Comparison of ENCODE assay signal across 8 mouse cellular contexts in the genomic region with DNA sequence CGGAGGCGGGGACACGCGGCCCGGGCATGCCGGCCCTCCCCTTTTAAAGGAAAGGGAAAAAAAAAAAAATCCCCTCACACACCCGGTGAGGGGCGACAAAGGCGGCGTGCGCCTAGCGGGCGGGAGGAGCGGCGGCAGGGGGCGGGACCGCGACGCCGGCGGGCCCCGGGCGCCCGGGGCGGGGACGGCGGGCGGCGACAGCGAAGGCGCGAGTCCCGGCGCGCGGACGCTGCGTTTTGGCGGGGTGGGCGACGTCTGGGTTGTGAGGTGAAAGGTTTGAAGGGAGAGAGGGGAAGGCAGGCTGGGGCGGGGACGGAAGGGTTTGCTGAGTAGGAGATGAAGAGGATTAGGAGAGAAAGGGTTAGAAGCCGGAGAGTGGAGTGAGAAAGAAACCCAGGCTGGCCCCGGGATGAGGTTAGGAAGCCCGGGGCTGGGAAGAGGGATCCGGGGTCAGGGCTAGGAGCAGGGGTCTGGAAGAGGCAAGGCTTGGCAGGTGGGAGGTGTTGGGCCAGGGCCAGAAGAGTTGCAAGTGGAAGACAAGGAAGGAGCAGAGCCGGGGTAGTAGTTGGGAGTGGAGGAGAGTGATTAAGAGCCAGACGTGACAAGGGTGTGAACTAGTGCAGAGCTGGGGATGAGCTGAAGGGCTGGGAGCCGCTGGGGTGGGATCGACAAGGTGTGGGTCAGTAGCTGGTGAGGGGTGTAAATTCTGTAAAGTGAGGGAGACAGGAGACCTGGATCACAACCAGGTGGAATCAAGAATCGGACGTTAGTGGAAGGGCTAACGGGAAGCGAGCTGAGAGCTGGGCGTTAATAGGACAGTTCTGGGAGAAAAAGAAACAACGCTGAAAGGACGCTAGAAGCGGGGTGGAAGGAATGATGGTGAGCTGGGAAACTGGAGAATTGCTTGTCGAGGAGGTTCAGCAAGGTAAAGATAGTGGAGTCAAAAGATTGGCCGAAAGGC. TPM values are rescaled to one million over a fixed set of nuclear protein-coding genes. Genes with fewer than 3 reads are reported as not detected.
DNase-seq lines count a peak whose midpoint lies in the region; ATAC-seq and TF ChIP-seq lines count a peak whose summit lies in the region.

No protein-coding gene starts in this region.

- H3K4me2 ChIP-seq in forebrain, embryonic 15.5 days (replicated peaks), result peak overlapping the region; percentile 82
- peak overlapping the region; percentile 59 for H3K4me2 ChIP-seq in hindbrain, embryonic 14.5 days (replicated peaks)
- peak overlapping the region; percentile 92 for H3K4me2 ChIP-seq in limb, embryonic 12.5 days
- peak overlapping the region; percentile 81 for H3K4me2 ChIP-seq in midbrain, embryonic 15.5 days

- peak overlapping the region; percentile 86 for H3K9ac ChIP-seq in forebrain, embryonic 15.5 days (replicated peaks)
- H3K9ac ChIP-seq in hindbrain, embryonic 14.5 days, result peak overlapping the region; percentile 69
- peak overlapping the region; percentile 73 for H3K9ac ChIP-seq in limb, embryonic 12.5 days (replicated peaks)
- peak overlapping the region; percentile 77 for H3K9ac ChIP-seq in midbrain, embryonic 15.5 days

- no peak for TF ChIP-seq CTCF in brain, embryonic 14.5 days (IDR thresholded peaks at IDR 0.05; ENCODE audit: borderline replicate concordance, extremely low read depth, insufficient read depth, insufficient read length)
- TF ChIP-seq CTCF in testis, adult 2 months (IDR thresholded peaks at IDR 0.05; ENCODE audit: control insufficient read depth, insufficient read depth, insufficient replicate concordance, low read depth, low read length), result no peak

- H3K4me1 ChIP-seq in forebrain, embryonic 15.5 days, result peaks cover 40% of the 10 kb centered on the region
- H3K4me1 ChIP-seq in hindbrain, embryonic 14.5 days (replicated peaks; ENCODE audit: control insufficient read depth, insufficient read depth, low read length), result peaks cover 31% of the 10 kb centered on the region
- H3K4me1 ChIP-seq in limb, embryonic 12.5 days (replicated peaks), result peaks cover 26% of the 10 kb centered on the region
- peaks cover 35% of the 10 kb centered on the region for H3K4me1 ChIP-seq in midbrain, embryonic 15.5 days
- H3K4me1 ChIP-seq in testis, adult 2 months (ENCODE audit: control insufficient read depth, insufficient read depth, low read length), result peaks cover 8% of the 10 kb centered on the region

- no peaks in the 10 kb centered on the region for H3K9me3 ChIP-seq in forebrain, embryonic 15.5 days
- H3K9me3 ChIP-seq in hindbrain, embryonic 14.5 days (ENCODE audit: control insufficient read depth, low read length), result no peaks in the 10 kb centered on the region
- no peaks in the 10 kb centered on the region for H3K9me3 ChIP-seq in limb, embryonic 12.5 days
- no peaks in the 10 kb centered on the region for H3K9me3 ChIP-seq in midbrain, embryonic 15.5 days

- H3K4me3 ChIP-seq in forebrain, embryonic 15.5 days, result peak overlapping the region; percentile 83
- H3K4me3 ChIP-seq in hindbrain, embryonic 14.5 days (replicated peaks; ENCODE audit: low read length), result peak overlapping the region; percentile 55
- peak overlapping the region; percentile 66 for H3K4me3 ChIP-seq in limb, embryonic 12.5 days (replicated peaks)
- H3K4me3 ChIP-seq in midbrain, embryonic 15.5 days, result peak overlapping the region; percentile 75
- H3K4me3 ChIP-seq in testis, adult 2 months (ENCODE audit: control insufficient read depth, low read depth, low read length), result peak overlapping the region; percentile 97

- H3K27me3 ChIP-seq in forebrain, embryonic 15.5 days, result no peaks in the 10 kb centered on the region
- no peaks in the 10 kb centered on the region for H3K27me3 ChIP-seq in hindbrain, embryonic 14.5 days (ENCODE audit: control insufficient read depth, insufficient read depth, low read length)
- no peaks in the 10 kb centered on the region for H3K27me3 ChIP-seq in limb, embryonic 12.5 days
- H3K27me3 ChIP-seq in midbrain, embryonic 15.5 days (replicated peaks), result no peaks in the 10 kb centered on the region
- no peaks in the 10 kb centered on the region for H3K27me3 ChIP-seq in testis, adult 2 months (ENCODE audit: control insufficient read depth, insufficient read depth, low read length)

- TF ChIP-seq POLR2A in brain, embryonic 14.5 days (IDR thresholded peaks at IDR 0.05; ENCODE audit: borderline replicate concordance, extremely low read depth, insufficient read depth, insufficient read length, poor library complexity, severe bottlenecking), result no peak; the same call in 1 of the 2 replicates
- TF ChIP-seq POLR2A in testis, adult 2 months (IDR thresholded peaks at IDR 0.05; ENCODE audit: control insufficient read depth, low read depth, low read length), result no peak

- peak overlapping the region; percentile 98 for H3K27ac ChIP-seq in forebrain, embryonic 15.5 days (replicated peaks)
- peak overlapping the region; percentile 93 for H3K27ac ChIP-seq in hindbrain, embryonic 14.5 days
- peak overlapping the region; percentile 94 for H3K27ac ChIP-seq in limb, embryonic 12.5 days
- peak overlapping the region; percentile 97 for H3K27ac ChIP-seq in midbrain, embryonic 15.5 days
- H3K27ac ChIP-seq in testis, adult 2 months (ENCODE audit: control insufficient read depth, insufficient read depth, low read depth, low read length), result peak overlapping the region; percentile 81

- DNase-seq in kidney, adult 8-10 months, result peak; percentile 28 to 40
- DNase-seq in kidney, postnatal 10 days, result no peak
- DNase-seq in brain, embryonic 14.5 days (ENCODE audit: low read depth), result peak; percentile 74
- DNase-seq in hindbrain, embryonic 14.5 days (ENCODE audit: low spot score), result peak; percentile 62

- ATAC-seq in forebrain, embryonic 15.5 days (replicated peaks), result peak; percentile 60
- peak; percentile 51 for ATAC-seq in hindbrain, embryonic 14.5 days (ENCODE audit: low FRiP score)
- ATAC-seq in limb, embryonic 12.5 days (ENCODE audit: insufficient number of reproducible peaks, insufficient read depth, low FRiP score, low TSS enrichment, low read depth), result no peak
- peak; percentile 62 for ATAC-seq in midbrain, embryonic 15.5 days (replicated peaks)

- no peaks in the 10 kb centered on the region for H3K36me3 ChIP-seq in forebrain, embryonic 15.5 days
- peaks cover 17% of the 10 kb centered on the region for H3K36me3 ChIP-seq in hindbrain, embryonic 14.5 days (replicated peaks; ENCODE audit: control insufficient read depth, insufficient read depth)
- peaks cover 22% of the 10 kb centered on the region for H3K36me3 ChIP-seq in limb, embryonic 12.5 days
- H3K36me3 ChIP-seq in midbrain, embryonic 15.5 days (replicated peaks), result peaks cover 4% of the 10 kb centered on the region; the same call in 1 of the 2 replicates
- no peaks in the 10 kb centered on the region; the same call in 1 of the 2 replicates for H3K36me3 ChIP-seq in testis, adult 2 months (ENCODE audit: control insufficient read depth, insufficient read depth, low read length)

- under 1% methylated on average over 61 of the region's 61 CpGs for WGBS in forebrain, embryonic 15.5 days
- WGBS in hindbrain, embryonic 14.5 days, result under 1% methylated on average over 60 of the region's 61 CpGs
- WGBS in limb, embryonic 12.5 days, result under 1% methylated on average over 61 of the region's 61 CpGs
- under 1% methylated on average over 59 of the region's 61 CpGs for WGBS in midbrain, embryonic 15.5 days

RNA-seq across cellular contexts. Expression of gene Usp49, which starts 0.5 kb away (rescaled TPM):
- 32.8 and 36.9 TPM in 2 replicates for polyA plus RNA-seq in brain, embryonic 14.5 days (2012; rRNA removed)
- 10.7 and 11.1 TPM in 2 replicates for polyA plus RNA-seq in forebrain, embryonic 15.5 days (2015; fragmentation: Nextera tagmentation; extraction: Ambion mirVana)
- 6.7 and 7.6 TPM in 2 replicates for polyA plus RNA-seq in hindbrain, embryonic 14.5 days (2014; fragmentation: Nextera tagmentation; extraction: Ambion mirVana)
- polyA plus RNA-seq in limb, embryonic 12.5 days (2016; fragmentation: Nextera tagmentation; extraction: Ambion mirVana), result 8.1 and 8.9 TPM in 2 replicates
- 9.0 and 9.5 TPM in 2 replicates for polyA plus RNA-seq in midbrain, embryonic 15.5 days (2015; fragmentation: Nextera tagmentation; extraction: Ambion mirVana)
- polyA plus RNA-seq in testis, adult 2 months (2012; rRNA removed), result 67.0 and 80.5 TPM in 2 replicates

RNA-seq across cellular contexts. Expression of gene Gm20517, which starts 18.6 kb away (rescaled TPM):
- 1.7 and 2.6 TPM in 2 replicates for polyA plus RNA-seq in brain, embryonic 14.5 days (2012; rRNA removed)
- polyA plus RNA-seq in forebrain, embryonic 15.5 days (2015; fragmentation: Nextera tagmentation; extraction: Ambion mirVana), result 2.2 and 3.0 TPM in 2 replicates
- 3.0 and 3.1 TPM in 2 replicates for polyA plus RNA-seq in hindbrain, embryonic 14.5 days (2014; fragmentation: Nextera tagmentation; extraction: Ambion mirVana)
- polyA plus RNA-seq in limb, embryonic 12.5 days (2016; fragmentation: Nextera tagmentation; extraction: Ambion mirVana), result 2.3 and 2.6 TPM in 2 replicates
- polyA plus RNA-seq in midbrain, embryonic 15.5 days (2015; fragmentation: Nextera tagmentation; extraction: Ambion mirVana), result 2.0 and 2.9 TPM in 2 replicates
- 20.6 and 25.0 TPM in 2 replicates for polyA plus RNA-seq in testis, adult 2 months (2012; rRNA removed)

RNA-seq across cellular contexts. Expression of gene Med20, which starts 18.6 kb away (rescaled TPM):
- polyA plus RNA-seq in brain, embryonic 14.5 days (2012; rRNA removed), result 43.1 and 59.0 TPM in 2 replicates
- 45.5 and 50.2 TPM in 2 replicates for polyA plus RNA-seq in forebrain, embryonic 15.5 days (2015; fragmentation: Nextera tagmentation; extraction: Ambion mirVana)
- 42.3 and 44.7 TPM in 2 replicates for polyA plus RNA-seq in hindbrain, embryonic 14.5 days (2014; fragmentation: Nextera tagmentation; extraction: Ambion mirVana)
- polyA plus RNA-seq in limb, embryonic 12.5 days (2016; fragmentation: Nextera tagmentation; extraction: Ambion mirVana), result 47.8 and 48.9 TPM in 2 replicates
- 49.6 and 50.4 TPM in 2 replicates for polyA plus RNA-seq in midbrain, embryonic 15.5 days (2015; fragmentation: Nextera tagmentation; extraction: Ambion mirVana)
- 13.4 and 17.0 TPM in 2 replicates for polyA plus RNA-seq in testis, adult 2 months (2012; rRNA removed)

RNA-seq across cellular contexts. Expression of gene Bysl, which starts 18.7 kb away (rescaled TPM):
- 27.1 and 31.1 TPM in 2 replicates for polyA plus RNA-seq in brain, embryonic 14.5 days (2012; rRNA removed)
- 32.5 and 33.8 TPM in 2 replicates for polyA plus RNA-seq in forebrain, embryonic 15.5 days (2015; fragmentation: Nextera tagmentation; extraction: Ambion mirVana)
- 33.3 and 34.3 TPM in 2 replicates for polyA plus RNA-seq in hindbrain, embryonic 14.5 days (2014; fragmentation: Nextera tagmentation; extraction: Ambion mirVana)
- 28.3 and 28.4 TPM in 2 replicates for polyA plus RNA-seq in limb, embryonic 12.5 days (2016; fragmentation: Nextera tagmentation; extraction: Ambion mirVana)
- 39.7 TPM in 2 replicates for polyA plus RNA-seq in midbrain, embryonic 15.5 days (2015; fragmentation: Nextera tagmentation; extraction: Ambion mirVana)
- polyA plus RNA-seq in testis, adult 2 months (2012; rRNA removed), result 16.3 and 17.6 TPM in 2 replicates

RNA-seq across cellular contexts. Expression of gene Tomm6, which starts 58.2 kb away (rescaled TPM):
- 97.2 and 102 TPM in 2 replicates for polyA plus RNA-seq in brain, embryonic 14.5 days (2012; rRNA removed)
- 258 and 266 TPM in 2 replicates for polyA plus RNA-seq in forebrain, embryonic 15.5 days (2015; fragmentation: Nextera tagmentation; extraction: Ambion mirVana)
- polyA plus RNA-seq in hindbrain, embryonic 14.5 days (2014; fragmentation: Nextera tagmentation; extraction: Ambion mirVana), result 283 and 327 TPM in 2 replicates
- 394 and 437 TPM in 2 replicates for polyA plus RNA-seq in limb, embryonic 12.5 days (2016; fragmentation: Nextera tagmentation; extraction: Ambion mirVana)
- polyA plus RNA-seq in midbrain, embryonic 15.5 days (2015; fragmentation: Nextera tagmentation; extraction: Ambion mirVana), result 242 and 256 TPM in 2 replicates
- polyA plus RNA-seq in testis, adult 2 months (2012; rRNA removed), result 93.7 and 96.8 TPM in 2 replicates
